Mouse (Mus musculus): ENCODE results near the gene Bcl2a1b. TPM values are rescaled to one million over a fixed set of nuclear protein-coding genes. Genes with fewer than 3 reads are reported as not detected.
"Not testable (repeated sequence)": the region's sequence is repeated elsewhere in the genome, so short reads cannot be mapped to it uniquely, and the experiment has no call there.

The Bcl2a1b gene
- total and polyA plus RNA-seq, 2 experiments from 2014 or later, result 0.16 to 2.4 TPM

GRCm38 (mm10) chr9:89226071-89226470, 27.1 kb downstream of the Bcl2a1b start:
- WGBS, result 54% methylated on average over 4 of the region's 4 CpGs
- peak; percentile 81 for DNase-seq (ENCODE audit: low spot score)
- no peak overlapping the region for H3K27ac ChIP-seq

GRCm38 (mm10) chr9:89228122-89228521, 29.1 kb downstream of the Bcl2a1b start:
- Histone ChIP-seq H3K27me3 (ENCODE audit: insufficient read depth, low read length) (no peaks in the 10 kb centered on the region), H3K36me3 (ENCODE audit: insufficient read depth, low read length) (no peaks in the 10 kb centered on the region), H3K9me3 (ENCODE audit: low read length) (no peaks in the 10 kb centered on the region), H3K4me1 (ENCODE audit: insufficient read depth, low read length) (no peaks in the 10 kb centered on the region), H3K4me3 (ENCODE audit: low read length) (no peak overlapping the region), H3K4me2 (ENCODE audit: low read depth, low read length) (no peak overlapping the region), H3K9ac (replicated peaks; ENCODE audit: low read length) (no peak overlapping the region), H3K27ac (no peak overlapping the region)
- TF ChIP-seq CTCF (IDR thresholded peaks at IDR 0.05; ENCODE audit: low read depth), result no peak
- DNase-seq (ENCODE audit: low spot score) (no peak), ATAC-seq (no peak)
- 88% methylated on average over 7 of the region's 7 CpGs for WGBS

More at GRCm38 (mm10) chr9:89226071-89226470, 27.1 kb downstream of the Bcl2a1b start:
- ATAC-seq, result peak; percentile 78; the same call in 1 of the 2 replicates
- no peaks in the 10 kb centered on the region for H3K36me3 ChIP-seq (ENCODE audit: insufficient read depth, low read length)
- H3K9me3 ChIP-seq (ENCODE audit: low read length), result no peaks in the 10 kb centered on the region
- peak; percentile 70 for TF ChIP-seq CTCF (IDR thresholded peaks at IDR 0.05; ENCODE audit: low read depth)
- no peak overlapping the region for H3K4me2 ChIP-seq (ENCODE audit: low read depth, low read length)
- no peaks in the 10 kb centered on the region for H3K4me1 ChIP-seq (ENCODE audit: insufficient read depth, low read length)
- no peak overlapping the region for H3K4me3 ChIP-seq (ENCODE audit: low read length)
- H3K27me3 ChIP-seq (ENCODE audit: insufficient read depth, low read length), result no peaks in the 10 kb centered on the region
- H3K9ac ChIP-seq (replicated peaks; ENCODE audit: low read length), result no peak overlapping the region

GRCm38 (mm10) chr9:89230897-89231497, 32.0 kb downstream of the Bcl2a1b start:
- ATAC-seq, result peak; percentile 80; the same call in 1 of the 2 replicates
- DNase-seq (ENCODE audit: low spot score), result peak; percentile 28
- H3K9ac ChIP-seq (replicated peaks; ENCODE audit: low read length); H3K36me3 ChIP-seq (ENCODE audit: insufficient read depth, low read length); H3K4me3 ChIP-seq (ENCODE audit: low read length); H3K4me1 ChIP-seq (ENCODE audit: insufficient read depth, low read length); H3K9me3 ChIP-seq (ENCODE audit: low read length); H3K27ac ChIP-seq; H3K27me3 ChIP-seq (ENCODE audit: insufficient read depth, low read length); H3K4me2 ChIP-seq (ENCODE audit: low read depth, low read length): not testable (repeated sequence)
- WGBS, result 49% methylated on average over 1 of the region's 2 CpGs
- TF ChIP-seq CTCF (IDR thresholded peaks at IDR 0.05; ENCODE audit: low read depth), result peak; percentile 66

GRCm38 (mm10) chr9:89237131-89237530, 38.1 kb downstream of the Bcl2a1b start:
- 85% methylated on average over 4 of the region's 4 CpGs for WGBS
- not testable (repeated sequence) for H3K4me2 ChIP-seq (ENCODE audit: low read depth, low read length); H3K9me3 ChIP-seq (ENCODE audit: low read length); H3K9ac ChIP-seq (replicated peaks; ENCODE audit: low read length); H3K4me1 ChIP-seq (ENCODE audit: insufficient read depth, low read length); ATAC-seq; H3K36me3 ChIP-seq (ENCODE audit: insufficient read depth, low read length); H3K4me3 ChIP-seq (ENCODE audit: low read length); H3K27ac ChIP-seq; DNase-seq (ENCODE audit: low spot score); H3K27me3 ChIP-seq (ENCODE audit: insufficient read depth, low read length)

- ATAC-seq; H3K4me2 ChIP-seq (ENCODE audit: low read depth, low read length); H3K36me3 ChIP-seq (ENCODE audit: insufficient read depth, low read length); H3K4me1 ChIP-seq (ENCODE audit: insufficient read depth, low read length); DNase-seq (ENCODE audit: low spot score); H3K27ac ChIP-seq; H3K27me3 ChIP-seq (ENCODE audit: insufficient read depth, low read length); H3K9ac ChIP-seq (replicated peaks; ENCODE audit: low read length); H3K9me3 ChIP-seq (ENCODE audit: low read length); H3K4me3 ChIP-seq (ENCODE audit: low read length): not testable (repeated sequence)
- WGBS, result 54% methylated on average over 3 of the region's 5 CpGs
These were observed 40.0 kb downstream of the Bcl2a1b start for GRCm38 (mm10) chr9:89238976-89239505.

- H3K27me3 ChIP-seq (ENCODE audit: insufficient read depth, low read length); H3K36me3 ChIP-seq (ENCODE audit: insufficient read depth, low read length); H3K4me3 ChIP-seq (ENCODE audit: low read length); H3K4me2 ChIP-seq (ENCODE audit: low read depth, low read length); H3K27ac ChIP-seq; H3K9me3 ChIP-seq (ENCODE audit: low read length); H3K4me1 ChIP-seq (ENCODE audit: insufficient read depth, low read length); H3K9ac ChIP-seq (replicated peaks; ENCODE audit: low read length); DNase-seq (ENCODE audit: low spot score): not testable (repeated sequence)
- 80% methylated on average over 3 of the region's 3 CpGs for WGBS
- peak; percentile 69 for ATAC-seq
These were observed 41.6 kb downstream of the Bcl2a1b start for GRCm38 (mm10) chr9:89240516-89241019.

- no peak for TF ChIP-seq CTCF (IDR thresholded peaks at IDR 0.05; ENCODE audit: low read depth)
- H3K4me3 ChIP-seq (ENCODE audit: low read length), result no peak overlapping the region
- DNase-seq (ENCODE audit: low spot score), result no peak
These were observed 54.4 kb downstream of the Bcl2a1b start for GRCm38 (mm10) chr9:89253400-89253799.

More at GRCm38 (mm10) chr9:89253400-89253799, 54.4 kb downstream of the Bcl2a1b start:
- H3K4me2 ChIP-seq (ENCODE audit: low read depth, low read length), result no peak overlapping the region
- no peaks in the 10 kb centered on the region for H3K9me3 ChIP-seq (ENCODE audit: low read length)
- H3K27me3 ChIP-seq (ENCODE audit: insufficient read depth, low read length), result no peaks in the 10 kb centered on the region
- 87% methylated on average over 2 of the region's 2 CpGs for WGBS
- ATAC-seq, result no peak
- H3K4me1 ChIP-seq (ENCODE audit: insufficient read depth, low read length), result no peaks in the 10 kb centered on the region
- no peak overlapping the region for H3K27ac ChIP-seq
- H3K36me3 ChIP-seq (ENCODE audit: insufficient read depth, low read length), result no peaks in the 10 kb centered on the region
- H3K9ac ChIP-seq (replicated peaks; ENCODE audit: low read length), result no peak overlapping the region
